Mouse (Mus musculus) ES-Bruce4 (cell line): ENCODE measurements around the gene Dnhd1. TPM values are rescaled to one million over a fixed set of nuclear protein-coding genes. Genes with fewer than 3 reads are reported as not detected.

Experiments used
- H3K27ac ChIP-seq: 2 replicates; pipeline ENCODE4 v1.5.1; 2012; ENCODE audit warnings: low read length, inconsistent platforms; ENCODE audit not compliant: insufficient read depth
- H3K27me3 ChIP-seq: 2 replicates; pipeline ENCODE4 v1.6.1; 2012; ENCODE audit warnings: mild to moderate bottlenecking, low read length, inconsistent platforms; ENCODE audit not compliant: control insufficient read depth, poor library complexity, insufficient read depth, severe bottlenecking
- H3K36me3 ChIP-seq: 2 replicates; pipeline ENCODE4 v1.6.1; 2012; ENCODE audit warnings: inconsistent platforms, mild to moderate bottlenecking, low read length, moderate library complexity; ENCODE audit not compliant: control insufficient read depth, poor library complexity, insufficient read depth, severe bottlenecking
- H3K4me1 ChIP-seq: one replicate; pipeline ENCODE4 v1.8.1; 2011; ENCODE audit warnings: low read length; ENCODE audit not compliant: control insufficient read depth, insufficient read depth
- H3K4me3 ChIP-seq: 2 replicates; pipeline ENCODE4 v1.5.1; 2011; ENCODE audit warnings: low read depth, mild to moderate bottlenecking, low read length
- H3K9ac ChIP-seq: 2 replicates; pipeline ENCODE4 v1.6.1; 2012; ENCODE audit warnings: low read depth, mild to moderate bottlenecking, inconsistent platforms; ENCODE audit not compliant: poor library complexity, severe bottlenecking
- H3K9me3 ChIP-seq: replicated peaks from 2 replicates; pipeline ENCODE4 v1.6.1; 2012; ENCODE audit warnings: mild to moderate bottlenecking, low read length, inconsistent platforms; ENCODE audit not compliant: control insufficient read depth, poor library complexity, insufficient read depth, severe bottlenecking
- CTCF ChIP-seq: IDR thresholded peaks from one replicate; pipeline ENCODE4 v1.8.1; 2011; ENCODE audit warnings: low read depth, low read length
- EP300 ChIP-seq: IDR thresholded peaks from 2 replicates; pipeline ENCODE4 v1.6.1; 2011; ENCODE audit warnings: low read depth, low read length; ENCODE audit not compliant: insufficient read depth
- POLR2A ChIP-seq: IDR thresholded peaks from one replicate; pipeline ENCODE4 v1.8.1; 2011; ENCODE audit warnings: low read length; ENCODE audit not compliant: insufficient read depth
- polyA plus RNA-seq: library from polyadenylated mRNA; stranded (reverse); fragments of >200 nt; gene quantifications from 2 replicates; pipeline ENCODE4 v1.2.4, GENCODE M21; 2011; ENCODE audit warnings: low read depth; ENCODE audit not compliant: missing spikeins, insufficient read depth, insufficient read length

The Dnhd1 gene
- polyA plus RNA-seq, 1 experiment: 1.7 TPM

GRCm38 (mm10) chr7:105762517-105763270, 112.1 kb downstream of the Dnhd1 start:
- Histone ChIP-seq H3K9ac (no peak overlapping the region), H3K9me3 (no peaks in the 10 kb centered on the region), H3K4me1 (no peaks in the 10 kb centered on the region), H3K4me3 (peak overlapping the region; percentile 39), H3K27ac (no peak overlapping the region), H3K36me3 (no peaks in the 10 kb centered on the region), H3K27me3 (no peaks in the 10 kb centered on the region; the same call in 1 of the 2 replicates)
- TF ChIP-seq EP300: no peak
- no peak for TF ChIP-seq CTCF
- TF ChIP-seq POLR2A: no peak

- no peaks in the 10 kb centered on the region for H3K36me3 ChIP-seq
- H3K4me1 ChIP-seq: no peaks in the 10 kb centered on the region
- H3K4me3 ChIP-seq: no peak overlapping the region
- no peaks in the 10 kb centered on the region for H3K9me3 ChIP-seq
- no peak for TF ChIP-seq EP300
- no peak for TF ChIP-seq POLR2A
- no peaks in the 10 kb centered on the region; the same call in 1 of the 2 replicates for H3K27me3 ChIP-seq
- H3K9ac ChIP-seq: no peak overlapping the region
- no peak overlapping the region for H3K27ac ChIP-seq
These were observed 113.7 kb downstream of the Dnhd1 start for GRCm38 (mm10) chr7:105764331-105764730.

GRCm38 (mm10) chr7:105767729-105768165, 117.1 kb downstream of the Dnhd1 start:
- H3K36me3 ChIP-seq: no peaks in the 10 kb centered on the region
- H3K4me1 ChIP-seq: no peaks in the 10 kb centered on the region
- no peak overlapping the region for H3K27ac ChIP-seq
- no peaks in the 10 kb centered on the region for H3K9me3 ChIP-seq
- no peak overlapping the region for H3K9ac ChIP-seq
- H3K4me3 ChIP-seq: no peak overlapping the region
- no peaks in the 10 kb centered on the region; the same call in 1 of the 2 replicates for H3K27me3 ChIP-seq
- no peak for TF ChIP-seq EP300
- TF ChIP-seq POLR2A: no peak
- TF ChIP-seq CTCF: no peak

GRCm38 (mm10) chr7:105769959-105770358, 119.3 kb downstream of the Dnhd1 start:
- no peaks in the 10 kb centered on the region for H3K36me3 ChIP-seq
- no peak overlapping the region for H3K27ac ChIP-seq
- no peak for TF ChIP-seq CTCF
- TF ChIP-seq EP300: no peak
- TF ChIP-seq POLR2A: no peak
- H3K4me1 ChIP-seq: no peaks in the 10 kb centered on the region
- no peak overlapping the region for H3K9ac ChIP-seq
- H3K27me3 ChIP-seq: no peaks in the 10 kb centered on the region
- no peak overlapping the region for H3K4me3 ChIP-seq
- H3K9me3 ChIP-seq: no peaks in the 10 kb centered on the region

Other genes starting within 250 kb of the Dnhd1 start
- not detected in 2 replicates for gene Cnga4, start 246.3 kb upstream of the Dnhd1 start, polyA plus RNA-seq
- gene Cckbr, start 225.1 kb upstream of the Dnhd1 start, polyA plus RNA-seq: 0.40 TPM in 1 of 2 replicates, not detected in the other
- 0.96 and 1.1 TPM in 2 replicates for gene Cavin3, start 168.5 kb upstream of the Dnhd1 start, polyA plus RNA-seq
- 16.2 and 17.1 TPM in 2 replicates for gene Smpd1, start 96.5 kb upstream of the Dnhd1 start, polyA plus RNA-seq
- 14.7 and 16.0 TPM in 2 replicates for gene Apbb1, start 69.2 kb upstream of the Dnhd1 start, polyA plus RNA-seq
- not detected in 2 replicates for gene Hpx, start 50.7 kb upstream of the Dnhd1 start, polyA plus RNA-seq
- gene Trim3, start 17.3 kb upstream of the Dnhd1 start, polyA plus RNA-seq: 28.8 and 36.8 TPM in 2 replicates
- 32.2 and 33.3 TPM in 2 replicates for gene Timm10b, start 10.8 kb upstream of the Dnhd1 start, polyA plus RNA-seq
- 33.2 and 36.4 TPM in 2 replicates for gene Arfip2, start 10.4 kb upstream of the Dnhd1 start, polyA plus RNA-seq
- gene Gm45799, start 10.3 kb upstream of the Dnhd1 start, polyA plus RNA-seq: 0.72 and 5.7 TPM in 2 replicates
- 90.9 and 107 TPM in 2 replicates for gene Ilk, start 85.8 kb downstream of the Dnhd1 start, polyA plus RNA-seq
- 31.9 and 33.6 TPM in 2 replicates for gene Rrp8, start 86.6 kb downstream of the Dnhd1 start, polyA plus RNA-seq
- 208 and 210 TPM in 2 replicates for gene Taf10, start 93.5 kb downstream of the Dnhd1 start, polyA plus RNA-seq
- 68.2 and 74.8 TPM in 2 replicates for gene Tpp1, start 101.4 kb downstream of the Dnhd1 start, polyA plus RNA-seq
- 0.37 and 0.55 TPM in 2 replicates for gene Dchs1, start 136.8 kb downstream of the Dnhd1 start, polyA plus RNA-seq
- gene Mrpl17, start 160.3 kb downstream of the Dnhd1 start, polyA plus RNA-seq: 103 and 108 TPM in 2 replicates